Comparison of ENCODE assay signal across 7 mouse cellular contexts in genomic region chr4:48048456-48049315, GRCm38 (mm10). TPM values are rescaled to one million over a fixed set of nuclear protein-coding genes. Genes with fewer than 3 reads are reported as not detected.
DNase-seq lines count a peak whose midpoint lies in the region; ATAC-seq and TF ChIP-seq lines count a peak whose summit lies in the region.

No protein-coding gene starts in this region.

- H3K9ac ChIP-seq in lung, embryonic 14.5 days = no peak overlapping the region
- H3K9ac ChIP-seq in hindbrain, postnatal 0 days (replicated peaks; ENCODE audit: low read length) = no peak overlapping the region
- no peak overlapping the region for H3K9ac ChIP-seq in neural tube, embryonic 14.5 days (replicated peaks; ENCODE audit: low read depth, low read length)

- H3K4me1 ChIP-seq in lung, embryonic 14.5 days (ENCODE audit: insufficient read depth) = peaks cover 6% of the 10 kb centered on the region; the same call in 1 of the 2 replicates
- H3K4me1 ChIP-seq in lung, adult 2 months (ENCODE audit: control insufficient read depth, insufficient read depth, low read length) = peaks cover 10% of the 10 kb centered on the region; the same call in 1 of the 2 replicates
- peaks cover 22% of the 10 kb centered on the region for H3K4me1 ChIP-seq in hindbrain, postnatal 0 days (ENCODE audit: insufficient read depth, low read length)
- peaks cover 31% of the 10 kb centered on the region for H3K4me1 ChIP-seq in neural tube, embryonic 14.5 days (ENCODE audit: control insufficient read depth, insufficient read depth, low read length)

- no peaks in the 10 kb centered on the region for H3K36me3 ChIP-seq in lung, embryonic 14.5 days (ENCODE audit: insufficient read depth)
- no peaks in the 10 kb centered on the region for H3K36me3 ChIP-seq in hindbrain, postnatal 0 days (ENCODE audit: insufficient read depth, low read length)
- no peaks in the 10 kb centered on the region for H3K36me3 ChIP-seq in neural tube, embryonic 14.5 days (ENCODE audit: control insufficient read depth, insufficient read depth, low read length)

- peak overlapping the region; percentile 100 for H3K4me2 ChIP-seq in lung, embryonic 14.5 days
- peak overlapping the region; percentile 100 for H3K4me2 ChIP-seq in hindbrain, postnatal 0 days (ENCODE audit: low read depth, low read length)
- H3K4me2 ChIP-seq in neural tube, embryonic 14.5 days (ENCODE audit: low read depth, low read length) = peak overlapping the region; percentile 98; the same call in 1 of the 2 replicates

- no peak for TF ChIP-seq CTCF in lung, embryonic 14.5 days (IDR thresholded peaks at IDR 0.05; ENCODE audit: low read depth)
- no peak for TF ChIP-seq CTCF in lung, adult 2 months (IDR thresholded peaks at IDR 0.05; ENCODE audit: insufficient read depth, low read length)
- no peak for TF ChIP-seq CTCF in hindbrain, postnatal 0 days (IDR thresholded peaks at IDR 0.05; ENCODE audit: low read depth)

- ATAC-seq in lung, embryonic 14.5 days (ENCODE audit: insufficient read depth) = no peak
- no peak for ATAC-seq in hindbrain, postnatal 0 days
- ATAC-seq in neural tube, embryonic 14.5 days (ENCODE audit: low read depth) = no peak

- TF ChIP-seq POLR2A in lung, adult 2 months (IDR thresholded peaks at IDR 0.05; ENCODE audit: borderline replicate concordance, extremely low read depth, low read depth, low read length) = no peak

- peak overlapping the region; percentile 64; the same call in 1 of the 2 replicates for H3K4me3 ChIP-seq in lung, embryonic 14.5 days (ENCODE audit: low read depth, low read length)
- H3K4me3 ChIP-seq in lung, adult 2 months (replicated peaks; ENCODE audit: extremely low read depth, low read depth, low read length) = no peak overlapping the region
- peak overlapping the region; percentile 74 for H3K4me3 ChIP-seq in hindbrain, postnatal 0 days (ENCODE audit: low read length)
- H3K4me3 ChIP-seq in neural tube, embryonic 14.5 days (ENCODE audit: low read depth, low read length) = peak overlapping the region; percentile 68; the same call in 1 of the 2 replicates

- 4% methylated on average over 35 of the region's 35 CpGs for WGBS in lung, embryonic 14.5 days
- WGBS in lung, adult 2 months = 40% methylated on average over 35 of the region's 35 CpGs
- 9% methylated on average over 35 of the region's 35 CpGs for WGBS in hindbrain, postnatal 0 days
- 3% methylated on average over 35 of the region's 35 CpGs for WGBS in neural tube, embryonic 14.5 days

- intact Hi-C loops in left cerebral cortex, postnatal 14 days (cut with DNase I) = loop anchor here (5.0 to 10.0 kb wide), 4 partner anchors 174 to 614 kb away; no protein-coding TSS in a partner anchor

- DNase-seq in lung, embryonic 14.5 days = peak; percentile 38
- no peak for DNase-seq in lung, adult 2 months
- peak; percentile 48 for DNase-seq in embryo, embryonic 11 days
- peak; percentile 9 for DNase-seq in hindbrain, postnatal 0 days (ENCODE audit: low spot score)
- no peak for DNase-seq in left cerebral cortex, postnatal 14 days (ENCODE audit: low spot score in 2 of 2)
- no peak for DNase-seq in kidney, postnatal 10 days

- H3K27me3 ChIP-seq in lung, embryonic 14.5 days (ENCODE audit: insufficient read depth, low read length) = peaks cover 84% of the 10 kb centered on the region
- peaks cover 26% of the 10 kb centered on the region for H3K27me3 ChIP-seq in hindbrain, postnatal 0 days (ENCODE audit: insufficient read depth, low read length)
- H3K27me3 ChIP-seq in neural tube, embryonic 14.5 days (ENCODE audit: control insufficient read depth, insufficient read depth, low read length) = peaks cover 41% of the 10 kb centered on the region

- no peak overlapping the region for H3K27ac ChIP-seq in lung, embryonic 14.5 days (ENCODE audit: low read depth)
- no peak overlapping the region for H3K27ac ChIP-seq in hindbrain, postnatal 0 days
- no peak overlapping the region for H3K27ac ChIP-seq in neural tube, embryonic 14.5 days (ENCODE audit: low read depth, low read length)

- H3K9me3 ChIP-seq in lung, embryonic 14.5 days (ENCODE audit: low read depth, low read length) = no peaks in the 10 kb centered on the region
- H3K9me3 ChIP-seq in hindbrain, postnatal 0 days (ENCODE audit: low read length) = no peaks in the 10 kb centered on the region
- H3K9me3 ChIP-seq in neural tube, embryonic 14.5 days (ENCODE audit: control insufficient read depth, low read length) = no peaks in the 10 kb centered on the region

RNA-seq across cellular contexts. Expression of gene Nr4a3, which starts 3.7 kb away (rescaled TPM):
- polyA plus RNA-seq in lung, embryonic 14.5 days (2014; fragmentation: Nextera tagmentation; extraction: Ambion mirVana) = 0.12 and 0.22 TPM in 2 replicates
- 2.4 and 10.3 TPM in 2 replicates for polyA plus RNA-seq in lung, adult 2 months (2012; rRNA removed)
- 2.1 and 2.9 TPM in 2 replicates for total RNA-seq in hindbrain, postnatal 0 days (2014; rRNA removed)
- polyA plus RNA-seq in hindbrain, postnatal 0 days (2015; fragmentation: Nextera tagmentation; extraction: Ambion mirVana) = 1.2 and 1.8 TPM in 2 replicates
- 1.9 and 3.0 TPM in 2 replicates for polyA plus RNA-seq in neural tube, embryonic 14.5 days (2014; fragmentation: Nextera tagmentation; extraction: Ambion mirVana)
- 10 to 100 TPM; 21.7 to 32.5 TPM for total RNA-seq in left cerebral cortex, postnatal 14 days (2021)

Comparison
In these comparisons a context has a peak if more than half of its experiments do, and no peak if none do; other contexts are left out.
1. DNase-seq: peak in lung, embryonic 14.5 days (single experiment), embryo, embryonic 11 days (single experiment) and hindbrain, postnatal 0 days (single experiment); none in lung, adult 2 months (single experiment), left cerebral cortex, postnatal 14 days (0 of 2) and kidney, postnatal 10 days (single experiment).
2. Peak in every context shown above with its lines, with median percentiles within 50 percentile points of each other: H3K4me2 ChIP-seq.